Mouse (Mus musculus) limb, embryonic 11.5 days (tissue): ENCODE measurements around the gene Peak1. TPM values are rescaled to one million over a fixed set of nuclear protein-coding genes. Genes with fewer than 3 reads are reported as not detected.

Source experiments
- ATAC-seq: fragments of 200-750 bp; cut with Nextera tagmentation; 2 replicates; pipeline ENCODE4 v1.8.0; 2017; ENCODE audit warnings: low read depth; ENCODE audit not compliant: insufficient number of reproducible peaks, low FRiP score, low TSS enrichment
- DNase-seq: peaks from one replicate; pipeline ENCODE4 v3.0.0-alpha.2; 2015; ENCODE audit warnings: low spot score
- H3K27ac ChIP-seq: fragments of 300-500 bp; sonication (generic); replicated peaks from 2 replicates; pipeline ENCODE4 v1.5.1; 2014; ENCODE audit warnings: low read depth, mild to moderate bottlenecking, low read length
- H3K27me3 ChIP-seq: fragments of 300-500 bp; sonication (generic); 2 replicates; pipeline ENCODE4 v1.6.1; 2014; ENCODE audit warnings: mild to moderate bottlenecking, low read length, mixed read lengths; ENCODE audit not compliant: control insufficient read depth, insufficient read depth
- H3K36me3 ChIP-seq: fragments of 300-500 bp; sonication (generic); 2 replicates; pipeline ENCODE4 v1.6.1; 2014; ENCODE audit warnings: mild to moderate bottlenecking, low read length, moderate library complexity, mixed read lengths; ENCODE audit not compliant: control insufficient read depth, insufficient read depth
- H3K4me1 ChIP-seq: fragments of 300-500 bp; sonication (generic); 2 replicates; pipeline ENCODE4 v1.6.1; 2014; ENCODE audit warnings: low read length, mixed read lengths; ENCODE audit not compliant: control insufficient read depth, insufficient read depth
- H3K4me2 ChIP-seq: fragments of 300-500 bp; sonication (generic); 2 replicates; pipeline ENCODE4 v1.6.1; 2014; ENCODE audit warnings: low read depth, mild to moderate bottlenecking, moderate library complexity; ENCODE audit not compliant: severe bottlenecking
- H3K4me3 ChIP-seq: fragments of 300-500 bp; sonication (generic); 2 replicates; pipeline ENCODE4 v1.5.1; 2014; ENCODE audit warnings: low read depth, low read length
- H3K9ac ChIP-seq: fragments of 300-500 bp; sonication (generic); 2 replicates; pipeline ENCODE4 v1.6.1; 2014; ENCODE audit warnings: mild to moderate bottlenecking, low read length
- H3K9me3 ChIP-seq: fragments of 300-500 bp; sonication (generic); 2 replicates; pipeline ENCODE4 v1.6.1; 2016; ENCODE audit warnings: low read length; ENCODE audit not compliant: control insufficient read depth
- WGBS: fragments of 180-500 bp; shearing (Covaris S2); extraction: QIAGEN DNeasy Blood & Tissue Kit; methylation state at CpG from one replicate; pipeline ENCODE4 v1.1.7; 2014; 5-methylcytosine and 5-hydroxymethylcytosine counted together
- polyA plus RNA-seq: library from polyadenylated mRNA; unstranded; fragments of >200 nt; fragmentation: Nextera tagmentation; extraction: Ambion mirVana; gene quantifications from 2 replicates; pipeline ENCODE4 v1.2.1, GENCODE M21; 2014

The Peak1 gene
- polyA plus RNA-seq, 1 experiment from 2014 or later, result 7.5 TPM

DNA sequence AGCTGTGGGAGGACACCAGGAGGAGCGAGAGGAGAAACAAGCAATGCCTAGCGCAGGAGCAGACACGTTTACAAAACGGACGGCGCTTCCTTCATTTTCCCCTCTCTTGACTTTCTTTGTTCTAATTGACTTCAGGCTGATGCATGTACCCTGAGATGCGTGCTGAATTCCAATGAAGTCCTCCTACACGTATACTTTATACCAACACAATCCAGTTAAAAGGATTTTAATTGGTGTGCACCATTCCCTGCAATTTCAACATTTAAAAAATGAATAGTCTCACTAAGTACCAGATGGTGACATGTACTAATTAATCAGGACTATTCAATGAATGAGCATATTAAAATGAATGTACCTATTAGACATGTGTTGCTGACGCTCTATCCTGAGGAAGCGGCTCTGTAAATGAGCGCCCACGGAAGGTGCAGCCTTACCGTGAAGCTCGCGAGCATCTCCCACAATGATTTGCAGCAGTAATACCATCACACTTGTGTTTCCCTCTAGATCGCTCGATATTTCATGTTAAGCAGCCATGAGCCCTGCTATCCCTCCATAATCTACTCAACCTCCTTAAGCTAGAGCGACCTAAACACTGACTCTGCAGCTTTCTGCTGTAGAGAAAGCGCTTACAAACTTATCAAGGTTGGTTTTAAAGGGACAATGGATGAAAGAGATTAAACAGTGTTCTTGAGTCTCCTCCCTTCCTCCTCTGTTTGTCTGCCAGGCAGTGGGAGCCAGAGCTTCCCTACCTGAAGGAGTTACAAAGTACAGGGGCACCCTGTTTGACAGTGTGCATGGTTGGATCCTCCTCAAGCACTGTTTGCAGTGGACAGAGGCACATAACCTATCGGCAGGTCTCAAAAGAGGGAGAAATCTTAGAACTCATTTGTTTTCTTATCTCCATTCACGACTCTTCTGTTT, 146.3 kb downstream of the Peak1 start:
- Histone ChIP-seq H3K27ac (no peak overlapping the region), H3K4me2 (no peak overlapping the region), H3K4me1 (no peaks in the 10 kb centered on the region), H3K4me3 (no peak overlapping the region), H3K9me3 (no peaks in the 10 kb centered on the region), H3K27me3 (no peaks in the 10 kb centered on the region), H3K9ac (no peak overlapping the region), H3K36me3 (no peaks in the 10 kb centered on the region)
- no peak for ATAC-seq
- DNase-seq, result no peak
- 88% methylated on average over 21 of the region's 21 CpGs for WGBS

DNA sequence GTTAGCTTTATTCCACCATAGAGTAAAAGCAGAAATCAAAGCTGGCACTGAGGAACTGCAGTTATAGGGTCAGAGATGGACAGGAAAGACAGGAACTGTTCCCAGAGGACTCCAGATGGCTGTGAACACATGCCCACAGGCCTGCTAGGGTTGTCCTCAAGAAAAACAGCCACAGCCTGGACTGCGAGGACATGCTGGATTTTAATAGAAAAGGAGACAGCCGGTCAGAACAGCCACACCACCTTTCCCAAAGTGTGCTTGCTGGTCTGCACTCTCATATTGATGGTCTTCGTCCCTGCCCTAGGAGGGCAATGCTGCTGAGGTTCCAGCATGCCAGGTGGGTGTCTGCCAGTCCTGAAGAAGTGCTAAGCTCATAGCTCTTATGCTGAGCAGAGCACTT, 148.8 kb downstream of the Peak1 start:
- ATAC-seq (no peak), DNase-seq (no peak)
- no peak overlapping the region for H3K9ac ChIP-seq
- no peaks in the 10 kb centered on the region; the same call in 1 of the 2 replicates for H3K4me1 ChIP-seq
- H3K4me3 ChIP-seq, result no peak overlapping the region
- H3K9me3 ChIP-seq, result no peaks in the 10 kb centered on the region
- H3K27ac ChIP-seq, result no peak overlapping the region
- no peaks in the 10 kb centered on the region for H3K27me3 ChIP-seq
- 79% methylated on average over 3 of the region's 3 CpGs for WGBS
- H3K36me3 ChIP-seq, result no peaks in the 10 kb centered on the region
- no peak overlapping the region for H3K4me2 ChIP-seq

DNA sequence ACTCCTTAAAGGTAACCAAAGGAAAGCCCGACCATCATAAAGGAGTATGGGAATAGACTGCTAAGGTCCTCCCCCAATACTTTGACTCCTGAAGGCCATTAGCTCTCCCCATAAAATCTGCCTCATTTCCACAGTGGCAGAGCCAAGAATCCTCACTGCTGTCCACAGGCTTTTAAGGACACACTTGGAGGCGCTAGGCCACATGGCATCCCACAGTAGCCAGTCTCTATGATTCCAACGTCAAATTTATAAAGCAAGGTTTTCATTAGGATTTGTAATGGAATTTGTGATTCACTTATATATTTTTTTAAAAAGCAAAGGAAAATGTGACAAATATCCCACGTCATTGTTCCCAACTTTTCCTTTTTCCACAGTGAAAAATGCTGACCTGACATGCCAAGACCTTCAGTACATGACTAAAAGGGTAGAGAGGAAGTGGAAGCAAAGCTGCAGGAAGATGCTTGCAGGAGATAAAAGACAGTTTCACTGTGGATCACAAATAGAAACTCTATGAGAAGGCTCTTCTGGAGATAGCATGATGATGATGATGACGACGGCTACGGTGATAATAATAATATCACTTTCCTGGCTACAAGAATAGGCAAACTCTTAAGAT, 151.6 kb downstream of the Peak1 start:
- WGBS, result 81% methylated on average over 7 of the region's 7 CpGs
- ATAC-seq (no peak), DNase-seq (no peak)
- no peaks in the 10 kb centered on the region for H3K36me3 ChIP-seq
- H3K9me3 ChIP-seq, result no peaks in the 10 kb centered on the region
- no peaks in the 10 kb centered on the region for H3K27me3 ChIP-seq
- H3K4me1 ChIP-seq, result no peaks in the 10 kb centered on the region; the same call in 1 of the 2 replicates
- no peak overlapping the region for H3K27ac ChIP-seq
- no peak overlapping the region for H3K4me2 ChIP-seq
- no peak overlapping the region for H3K9ac ChIP-seq
- H3K4me3 ChIP-seq, result no peak overlapping the region

DNA sequence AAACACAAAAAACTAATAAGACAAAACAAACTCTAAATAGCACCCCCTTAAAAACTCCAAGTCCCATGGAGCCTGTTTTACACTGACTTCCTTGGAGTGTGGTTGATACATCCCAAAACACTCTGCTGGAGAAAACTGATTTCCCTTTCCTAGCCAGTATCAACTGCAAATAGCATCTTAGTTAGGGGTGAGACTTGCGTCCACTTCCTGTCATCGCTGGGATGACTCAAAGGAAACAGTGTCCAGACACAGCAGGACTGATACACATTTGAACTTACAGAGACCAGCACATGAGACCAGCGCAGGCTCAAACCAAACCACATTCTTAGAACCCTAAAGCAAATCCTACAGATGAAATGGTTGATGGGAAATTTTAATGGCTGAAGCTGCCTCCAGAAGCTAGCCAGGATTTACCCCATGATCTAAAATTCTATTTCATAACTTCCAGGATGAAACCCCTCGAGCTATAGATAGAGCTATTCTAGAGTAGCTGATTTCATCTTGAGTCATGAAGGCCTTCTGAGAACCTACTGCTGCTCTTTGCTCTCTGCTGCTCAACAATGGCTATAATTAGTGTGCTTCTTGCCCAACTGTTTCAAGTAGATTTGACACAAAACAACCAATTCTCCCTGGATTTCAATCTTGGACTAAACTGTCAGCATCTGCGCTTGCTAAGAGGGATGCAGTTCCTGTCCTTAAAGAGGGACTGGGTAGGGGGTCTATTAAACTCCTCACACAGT, 152.2 kb downstream of the Peak1 start:
- Histone ChIP-seq H3K36me3 (no peaks in the 10 kb centered on the region), H3K27ac (no peak overlapping the region), H3K4me2 (no peak overlapping the region), H3K9ac (no peak overlapping the region), H3K27me3 (no peaks in the 10 kb centered on the region), H3K9me3 (peaks cover under 1% of the 10 kb centered on the region; the same call in 1 of the 2 replicates), H3K4me3 (no peak overlapping the region), H3K4me1 (no peaks in the 10 kb centered on the region; the same call in 1 of the 2 replicates)
- 78% methylated on average over 5 of the region's 5 CpGs for WGBS
- ATAC-seq (no peak), DNase-seq (no peak)

DNA sequence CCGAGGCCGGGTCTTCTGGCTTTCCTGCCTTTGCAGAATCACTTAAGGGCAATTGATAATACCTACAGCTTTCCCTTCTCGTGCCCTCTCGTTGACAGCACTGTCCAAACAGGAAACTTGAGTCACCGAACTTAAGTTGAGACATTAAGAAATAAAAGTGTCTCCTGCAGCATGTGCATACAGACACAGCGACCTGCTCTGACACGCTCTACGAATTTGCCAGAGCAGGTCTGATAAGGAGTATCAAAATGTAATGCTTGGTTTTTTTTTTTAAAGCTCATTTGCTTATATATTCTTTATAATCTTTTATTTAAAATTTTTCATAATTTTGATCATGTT, 152.9 kb downstream of the Peak1 start:
- Histone ChIP-seq H3K4me3 (no peak overlapping the region), H3K4me1 (no peaks in the 10 kb centered on the region; the same call in 1 of the 2 replicates), H3K9ac (no peak overlapping the region), H3K27ac (no peak overlapping the region), H3K27me3 (no peaks in the 10 kb centered on the region), H3K36me3 (peaks cover 2% of the 10 kb centered on the region; the same call in 1 of the 2 replicates), H3K9me3 (peaks cover 5% of the 10 kb centered on the region), H3K4me2 (no peak overlapping the region)
- ATAC-seq (no peak), DNase-seq (no peak)
- WGBS, result 48% methylated on average over 8 of the region's 8 CpGs

DNA sequence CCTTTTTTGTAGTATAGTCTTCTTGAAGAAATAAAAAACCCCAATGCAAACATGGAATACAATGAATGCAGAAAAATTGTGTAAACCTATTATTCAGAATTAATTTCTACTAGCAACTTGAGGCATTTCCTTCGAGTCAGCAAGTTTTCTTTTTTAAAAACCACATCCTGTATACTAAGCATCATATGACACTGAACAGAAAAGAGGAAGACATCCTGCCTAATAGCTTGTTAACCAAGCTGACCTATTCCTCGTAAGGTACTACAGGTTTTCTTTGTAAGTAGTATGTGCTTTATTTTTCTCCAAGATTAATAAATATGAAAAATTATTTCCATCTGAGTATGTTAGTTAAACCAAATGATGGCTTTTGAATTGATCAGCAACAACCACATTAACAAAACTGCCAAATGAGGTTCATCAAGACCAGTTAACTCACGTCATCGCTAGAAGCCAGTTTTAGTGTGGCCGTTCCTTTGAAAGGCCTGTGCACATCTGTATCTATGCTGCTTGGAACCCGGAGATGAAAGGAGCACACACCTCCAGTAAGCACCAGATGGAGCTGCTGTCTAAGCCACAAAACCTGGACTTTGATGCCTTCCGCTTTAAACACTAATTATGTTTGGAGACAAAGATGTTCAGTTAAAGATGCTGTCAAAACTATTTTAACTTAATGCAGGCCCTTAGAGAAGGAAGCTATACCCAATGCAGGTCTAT, 153.4 kb downstream of the Peak1 start:
- Histone ChIP-seq H3K27ac (no peak overlapping the region), H3K9me3 (peaks cover 5% of the 10 kb centered on the region), H3K4me3 (no peak overlapping the region), H3K4me2 (no peak overlapping the region), H3K27me3 (no peaks in the 10 kb centered on the region), H3K9ac (no peak overlapping the region), H3K36me3 (peaks cover 2% of the 10 kb centered on the region; the same call in 1 of the 2 replicates), H3K4me1 (no peaks in the 10 kb centered on the region; the same call in 1 of the 2 replicates)
- ATAC-seq (no peak), DNase-seq (peak; percentile 49)
- WGBS, result 41% methylated on average over 7 of the region's 7 CpGs

DNA sequence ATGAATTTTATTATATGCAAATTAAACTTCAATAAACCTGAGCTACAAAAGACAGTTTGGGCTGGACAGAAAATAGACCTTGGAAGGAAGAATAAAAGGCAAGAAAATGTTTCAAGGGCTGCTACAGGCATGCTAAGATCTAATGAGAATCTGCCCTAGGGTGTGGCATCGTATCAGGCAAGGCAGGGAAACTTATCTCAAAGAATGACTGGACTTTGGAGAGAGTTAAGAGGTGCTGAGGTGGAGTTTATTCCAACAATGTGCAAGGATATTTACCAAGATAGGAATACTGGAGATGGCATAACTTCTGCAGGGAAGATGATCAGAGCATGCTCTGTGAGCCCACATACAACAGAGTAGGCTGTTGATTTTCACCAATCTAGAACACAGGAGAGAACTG, 154.8 kb downstream of the Peak1 start:
- Histone ChIP-seq H3K4me3 (no peak overlapping the region), H3K9ac (no peak overlapping the region), H3K9me3 (peaks cover 5% of the 10 kb centered on the region), H3K27me3 (no peaks in the 10 kb centered on the region), H3K4me2 (no peak overlapping the region), H3K27ac (no peak overlapping the region), H3K36me3 (peaks cover 2% of the 10 kb centered on the region; the same call in 1 of the 2 replicates), H3K4me1 (no peaks in the 10 kb centered on the region; the same call in 1 of the 2 replicates)
- no peak for DNase-seq
- no peak for ATAC-seq
- 91% methylated on average over 1 of the region's 1 CpGs for WGBS
